Mouse (Mus musculus) ES-CJ7 (cell line): ENCODE measurements around the gene Uhrf1bp1.

Experiments
- DNase-seq: peaks from one replicate; pipeline ENCODE4 v3.0.0; 2011; ENCODE audit warnings: low read depth, low spot score

Gene Uhrf1bp1

DNA sequence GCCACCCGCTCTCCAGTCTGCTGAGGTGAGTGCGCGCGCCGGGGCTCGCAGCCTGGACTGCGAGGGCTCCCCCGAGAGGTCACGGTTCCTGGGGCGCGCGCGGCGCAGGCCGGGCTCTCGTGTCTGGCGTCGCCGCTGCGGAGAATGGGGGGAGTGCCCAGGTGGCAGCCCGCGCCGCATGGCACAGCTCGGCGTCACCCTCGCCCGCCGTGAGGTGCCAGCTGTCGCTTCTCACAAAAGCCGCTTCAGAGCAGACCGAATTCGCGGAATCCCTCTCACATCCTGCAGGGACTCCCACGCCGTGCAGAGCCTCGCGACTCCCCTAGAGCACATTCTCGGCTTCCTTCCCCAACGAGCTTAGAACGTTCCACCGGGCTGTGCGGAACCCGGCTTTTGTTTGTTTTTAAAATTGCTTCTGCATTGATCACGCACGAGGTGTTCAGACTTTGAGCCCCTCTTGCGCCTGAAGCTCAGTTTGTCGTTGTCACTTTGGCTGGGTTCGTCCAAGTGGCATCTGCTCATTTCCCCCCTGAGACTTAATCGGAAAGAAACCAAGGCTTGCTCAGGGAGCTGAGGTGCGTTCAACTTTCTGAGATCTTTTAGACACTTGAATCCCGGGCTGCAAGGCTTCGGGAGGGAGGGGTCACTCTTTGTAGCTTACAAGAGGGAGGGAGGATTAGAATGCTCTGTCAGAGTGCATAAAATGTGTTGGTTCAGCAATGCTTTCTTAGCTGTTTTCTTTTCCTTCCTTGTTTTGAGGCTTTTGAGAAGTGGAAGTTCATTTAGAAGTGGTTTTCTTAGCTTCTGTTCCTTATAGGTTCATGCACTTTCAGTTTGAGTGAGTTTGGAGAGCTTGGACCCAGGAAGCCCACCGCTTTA, 53.6 kb downstream of the Uhrf1bp1 start, which contains the start of gene Taf11:
TSS of gene Taf11 (minus strand) at position 223 of the 879 bp plus-strand sequence.
- peak; percentile 29 for DNase-seq

DNA sequence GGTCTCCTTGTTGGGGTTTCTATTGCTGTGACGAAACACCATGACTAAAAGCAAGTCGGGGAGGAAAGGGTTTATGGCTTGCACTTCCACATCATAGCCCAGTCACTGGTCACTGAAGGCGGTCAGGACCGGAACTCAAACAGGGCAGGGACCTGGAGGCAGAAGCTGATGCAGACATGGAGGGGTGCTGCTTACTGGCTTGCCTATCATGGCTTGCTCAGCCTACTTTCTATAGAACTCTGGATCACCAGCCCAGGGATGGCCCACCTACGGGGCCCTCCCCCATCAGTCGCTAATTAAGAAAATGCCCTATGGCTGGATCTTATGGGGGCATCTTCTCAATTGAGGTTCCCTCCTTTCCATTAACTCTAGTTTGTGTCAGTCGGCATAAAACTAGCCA, 55.1 kb downstream of the Uhrf1bp1 start:
- no peak for DNase-seq

DNA sequence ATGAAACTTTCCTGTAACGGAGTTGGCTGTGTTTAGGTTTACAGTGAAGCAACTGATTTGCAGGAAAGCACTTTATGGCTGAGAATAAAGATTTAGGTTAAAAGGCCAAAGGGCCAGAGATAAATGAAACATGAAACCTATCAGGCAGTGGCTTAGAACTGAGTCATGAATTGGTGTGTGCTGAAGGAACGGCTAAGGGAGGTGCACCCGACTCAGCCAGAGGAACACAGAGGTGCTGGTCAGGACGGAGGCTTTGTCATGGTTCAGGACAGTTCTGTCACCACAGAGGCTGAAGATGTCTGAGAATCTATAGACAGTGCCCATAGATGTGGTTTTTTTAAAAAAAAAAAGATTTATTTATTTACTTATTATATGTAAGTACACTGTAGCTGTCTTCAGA, 58.5 kb downstream of the Uhrf1bp1 start:
- no peak for DNase-seq

DNA sequence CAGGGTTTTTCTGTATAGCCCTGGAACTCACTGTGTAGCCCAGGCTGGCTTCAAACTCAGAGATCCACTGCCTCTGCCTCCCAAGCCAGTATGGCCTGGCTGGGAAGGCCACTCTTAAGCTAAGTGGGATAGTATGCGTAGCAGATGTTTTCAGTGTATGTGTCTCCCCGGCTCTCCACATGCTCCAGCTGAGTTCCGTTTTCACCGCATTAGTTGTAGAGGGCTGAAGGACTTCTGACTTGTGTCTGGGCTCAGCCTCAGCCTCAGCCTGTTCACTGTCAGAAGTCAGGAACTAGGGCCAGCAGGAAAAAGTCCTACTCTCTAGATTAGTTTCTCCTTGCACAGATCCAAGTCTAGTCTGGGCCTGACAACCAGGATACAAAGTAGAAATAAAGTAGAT, 60.1 kb downstream of the Uhrf1bp1 start:
- DNase-seq: no peak

DNA sequence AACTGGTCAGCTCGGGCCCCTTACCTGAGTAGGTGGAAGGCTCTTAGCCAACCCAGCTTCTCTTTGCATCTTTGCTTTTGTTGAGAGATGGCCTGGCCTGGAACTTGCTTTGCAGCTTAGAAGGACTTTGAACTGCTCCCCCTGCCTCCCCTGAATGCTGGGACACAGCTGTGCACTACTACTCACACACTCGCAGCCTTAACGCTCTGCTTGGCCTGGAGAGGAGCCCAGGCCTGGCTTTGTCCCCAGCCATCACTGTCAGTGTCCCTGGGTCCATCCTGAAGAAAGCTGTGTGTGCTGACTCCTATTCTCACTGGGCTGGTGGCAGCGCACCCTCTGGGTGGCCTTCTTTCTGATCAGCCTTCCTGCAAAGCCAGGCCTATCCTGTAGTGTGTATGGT, 64.4 kb downstream of the Uhrf1bp1 start:
- no peak for DNase-seq

DNA sequence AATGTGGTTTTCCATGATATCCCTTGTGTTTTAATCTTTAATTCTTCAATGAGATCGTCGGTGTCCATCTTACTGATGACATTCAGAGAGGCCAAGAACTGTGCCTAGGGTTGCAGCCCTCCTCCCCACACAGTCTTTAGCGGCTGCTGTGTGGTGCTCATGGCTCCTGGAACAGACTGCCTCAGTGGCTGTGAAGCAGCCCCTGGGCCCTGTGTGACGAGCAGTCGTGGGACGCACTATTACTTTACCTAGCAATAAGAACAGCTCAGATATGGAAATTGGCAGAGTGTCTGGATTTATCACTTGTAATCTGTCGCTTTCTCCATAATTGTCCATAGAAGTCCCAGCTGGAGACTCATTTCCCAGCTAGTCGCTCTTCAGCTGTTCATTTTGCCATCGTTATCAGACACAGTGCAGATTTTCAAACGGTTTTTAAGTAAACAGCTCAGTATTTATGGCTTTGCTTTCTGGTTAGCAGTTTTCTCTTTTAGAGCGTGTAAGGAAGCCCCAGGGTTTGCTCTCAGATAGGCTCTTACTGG, 66.0 kb downstream of the Uhrf1bp1 start:
- DNase-seq: no peak

DNA sequence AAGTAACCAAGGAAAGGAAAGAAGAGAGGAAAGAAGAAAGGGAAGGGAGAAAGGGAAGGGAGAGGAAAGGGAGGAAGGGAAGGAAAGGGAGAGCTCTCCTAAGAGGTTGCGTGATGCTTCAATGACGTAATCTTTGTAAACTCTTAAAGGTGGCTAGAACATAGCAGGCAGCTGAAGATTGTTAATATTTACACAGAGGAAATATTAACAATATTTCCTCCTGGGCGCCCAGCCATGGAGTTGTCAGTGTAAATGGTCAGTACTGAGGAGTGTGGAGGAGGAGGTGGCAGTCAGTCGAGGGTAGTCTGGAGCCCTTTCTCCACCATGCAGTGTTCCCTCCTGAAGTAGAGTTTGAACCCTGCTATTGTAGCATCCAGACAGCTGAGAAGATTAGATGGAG, 68.8 kb downstream of the Uhrf1bp1 start:
- DNase-seq: no peak

DNA sequence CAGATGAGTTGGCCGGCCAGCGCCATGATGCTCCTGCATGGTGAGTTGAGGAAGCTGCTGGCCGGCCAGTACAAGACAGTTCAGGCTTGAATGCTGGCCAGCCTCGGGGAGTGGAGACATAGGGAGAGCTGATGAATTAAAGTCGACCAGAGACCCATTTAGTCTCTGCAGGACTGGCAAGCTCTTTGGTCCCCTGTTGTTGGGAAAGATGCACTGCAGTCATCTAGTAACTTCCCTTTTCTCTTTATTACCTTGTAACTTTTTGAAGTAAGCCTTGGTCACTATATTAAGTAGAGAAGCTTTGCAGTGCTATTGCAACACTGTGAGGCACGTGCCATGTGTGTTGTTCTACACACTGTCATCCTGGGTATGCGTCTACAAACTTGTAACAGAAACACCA, 69.3 kb downstream of the Uhrf1bp1 start:
- DNase-seq: no peak

DNA sequence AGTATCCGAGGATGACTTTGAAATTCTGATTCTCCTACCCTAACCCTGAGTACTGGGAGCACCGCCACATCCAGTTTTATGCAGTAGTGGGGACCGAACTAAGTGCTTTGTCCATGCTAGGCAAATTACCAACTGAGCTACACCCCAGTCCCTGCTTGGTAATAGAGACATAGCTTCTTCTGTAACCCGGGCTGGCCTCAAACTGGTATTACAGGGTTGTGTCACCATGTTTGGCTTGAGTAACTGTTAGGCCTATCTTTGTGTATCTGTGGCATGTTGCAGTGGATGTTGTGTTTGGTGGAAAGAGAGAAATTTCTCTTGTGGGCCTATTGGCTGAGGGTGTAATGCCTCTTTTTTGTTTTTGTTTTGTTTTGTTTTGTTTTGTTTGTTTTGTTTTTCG, 74.0 kb downstream of the Uhrf1bp1 start:
- DNase-seq: no peak

DNA sequence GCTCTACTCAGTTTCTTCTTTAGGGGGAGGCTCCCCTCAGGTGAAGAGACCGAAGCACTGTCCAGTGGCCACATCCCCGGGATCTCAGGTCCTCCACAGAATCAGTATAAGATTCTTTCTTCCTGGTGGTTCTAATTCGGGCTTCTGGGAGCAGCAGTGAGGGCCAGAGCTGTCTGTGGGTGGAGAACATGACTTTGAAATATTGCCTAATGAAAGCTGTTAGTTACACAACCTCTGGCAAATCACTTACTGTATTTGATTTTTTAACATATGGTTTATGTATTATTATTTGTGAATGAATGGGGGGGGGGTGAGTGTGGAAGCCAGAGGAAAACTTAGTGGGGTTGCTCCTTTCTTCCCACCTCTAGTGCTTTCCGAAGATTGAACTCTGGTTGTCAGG, 75.6 kb downstream of the Uhrf1bp1 start:
- no peak for DNase-seq

DNA sequence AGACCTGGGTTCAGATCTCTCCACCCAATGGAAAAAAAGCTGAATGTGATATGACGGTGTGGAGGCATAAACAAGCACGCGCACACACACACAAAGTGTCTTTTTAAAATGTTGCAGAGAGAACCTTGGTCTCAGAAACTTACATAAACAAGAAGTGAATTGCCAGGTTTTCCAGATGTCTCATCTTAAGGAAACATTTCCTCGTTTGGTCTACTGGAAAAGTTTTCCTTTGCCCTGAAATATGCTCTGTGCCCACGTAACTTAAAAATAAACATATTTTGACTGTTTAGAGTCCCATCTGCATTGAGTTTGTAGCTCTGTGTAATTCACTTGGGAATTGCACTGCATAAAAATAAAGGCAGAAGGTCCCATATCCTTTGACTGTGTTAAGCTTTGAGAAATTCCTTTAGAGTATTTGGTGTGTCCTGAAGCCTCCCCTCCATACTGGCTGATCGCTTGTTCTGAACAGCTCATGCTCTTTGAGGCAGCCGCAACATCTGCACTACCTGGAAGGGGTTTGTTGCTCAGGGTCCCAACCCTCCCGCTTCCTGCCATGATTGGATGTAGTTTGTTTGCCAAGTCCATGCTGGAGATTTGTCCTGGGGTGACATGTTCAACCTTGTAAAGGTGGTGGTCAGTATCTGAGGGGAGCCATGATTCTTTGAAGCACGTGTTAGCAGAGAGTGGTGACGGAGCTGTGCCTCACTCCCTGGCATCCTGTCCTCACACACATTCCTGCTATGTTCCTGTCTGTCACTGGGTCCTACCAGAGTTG, 78.1 kb downstream of the Uhrf1bp1 start:
- no peak for DNase-seq

DNA sequence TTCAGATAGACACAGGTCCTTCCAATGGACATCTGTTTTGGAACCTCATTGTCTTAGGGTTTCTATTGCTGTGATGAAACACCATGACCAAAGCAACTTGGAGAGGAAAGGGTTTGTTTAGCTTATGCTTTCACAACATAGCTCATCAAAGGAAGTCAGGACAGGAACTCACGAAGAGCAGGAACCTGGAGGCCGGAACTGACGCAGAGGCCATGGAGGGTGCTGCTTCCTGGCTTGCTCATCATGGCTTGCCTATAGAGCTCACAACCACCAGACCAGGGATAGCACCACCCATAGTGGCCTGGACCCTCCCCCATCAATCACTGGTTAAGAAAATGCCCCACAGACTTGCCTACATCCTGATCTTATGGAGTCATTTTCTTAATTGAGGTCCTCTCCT, 78.8 kb downstream of the Uhrf1bp1 start:
- no peak for DNase-seq

DNA sequence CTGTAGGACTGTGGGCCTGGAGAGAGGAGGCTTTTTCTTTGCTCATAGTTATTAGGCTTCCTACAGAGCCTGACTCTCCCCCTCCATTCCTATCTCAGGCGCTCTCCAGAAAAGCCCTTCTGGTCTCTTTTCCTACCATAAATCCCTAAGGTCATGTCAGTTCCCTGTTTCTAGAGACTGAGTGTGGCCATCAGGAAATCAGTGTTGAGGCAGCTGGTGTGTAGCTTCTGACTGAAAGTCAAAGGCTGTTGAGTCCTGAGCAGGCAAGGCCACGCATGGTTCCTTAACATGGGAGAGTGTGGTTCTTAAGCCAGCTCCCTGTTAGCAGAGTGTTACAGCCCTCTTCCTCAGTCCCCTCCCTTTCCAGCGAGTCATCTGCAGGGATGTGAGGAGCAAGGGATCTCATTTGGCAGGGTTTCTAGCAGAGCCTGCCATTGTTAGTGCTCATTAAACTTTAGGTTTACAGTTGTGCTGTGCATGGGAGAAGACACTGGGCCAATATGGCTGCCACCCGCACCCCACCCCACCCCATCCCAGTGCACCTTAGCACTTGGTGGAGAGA, 80.9 kb downstream of the Uhrf1bp1 start:
- no peak for DNase-seq

DNA sequence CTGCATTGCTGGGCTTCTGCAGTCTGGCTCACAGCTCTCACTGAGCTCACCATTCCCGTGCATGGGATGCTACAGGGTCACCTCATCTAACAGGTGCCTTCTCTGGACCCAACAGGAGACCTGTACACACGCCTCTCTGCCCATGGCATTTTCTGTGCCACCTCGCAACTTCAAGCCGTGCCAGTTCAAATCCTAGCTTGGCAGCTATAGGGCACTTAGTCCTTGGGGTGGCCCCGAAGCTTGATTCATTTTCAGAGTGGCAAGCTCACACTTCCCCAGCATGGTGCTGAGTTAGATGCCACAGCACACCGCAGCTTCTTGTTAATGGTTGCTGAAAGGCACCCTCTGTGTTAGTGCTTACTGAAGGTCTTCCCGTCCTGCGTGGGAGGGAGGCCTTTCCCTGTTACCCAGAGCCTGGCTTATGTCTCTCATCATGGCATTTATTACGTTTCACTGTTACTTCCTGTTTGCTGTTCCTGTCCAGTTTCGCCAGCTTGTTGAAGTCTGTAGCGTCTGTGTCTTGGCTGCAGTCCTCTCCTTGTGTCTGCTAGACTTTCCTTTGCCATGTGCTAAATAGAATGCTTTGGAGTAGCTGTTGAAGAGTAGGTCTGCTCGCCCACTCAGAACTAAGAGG, 82.0 kb downstream of the Uhrf1bp1 start:
- DNase-seq: no peak

DNA sequence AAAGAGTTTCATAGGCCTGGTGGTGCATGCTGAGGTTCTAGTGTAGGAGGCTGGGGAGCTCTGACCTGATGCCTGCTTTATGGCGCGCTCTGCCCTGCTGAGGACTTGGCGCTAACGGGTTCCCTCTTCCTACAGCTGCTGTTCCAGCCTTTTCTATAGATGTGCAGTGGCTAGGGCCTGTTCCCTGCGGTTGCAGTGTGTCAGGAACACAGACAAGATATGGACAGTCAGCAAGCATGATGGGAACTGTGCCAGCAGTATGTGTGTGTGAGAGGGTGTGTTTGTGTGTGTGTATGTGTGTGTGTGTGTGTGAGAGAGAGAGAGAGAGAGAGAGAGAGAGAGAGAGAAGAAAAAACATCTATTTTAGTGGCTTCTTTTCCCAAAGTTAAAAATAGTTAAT, 82.8 kb downstream of the Uhrf1bp1 start:
- no peak for DNase-seq

DNA sequence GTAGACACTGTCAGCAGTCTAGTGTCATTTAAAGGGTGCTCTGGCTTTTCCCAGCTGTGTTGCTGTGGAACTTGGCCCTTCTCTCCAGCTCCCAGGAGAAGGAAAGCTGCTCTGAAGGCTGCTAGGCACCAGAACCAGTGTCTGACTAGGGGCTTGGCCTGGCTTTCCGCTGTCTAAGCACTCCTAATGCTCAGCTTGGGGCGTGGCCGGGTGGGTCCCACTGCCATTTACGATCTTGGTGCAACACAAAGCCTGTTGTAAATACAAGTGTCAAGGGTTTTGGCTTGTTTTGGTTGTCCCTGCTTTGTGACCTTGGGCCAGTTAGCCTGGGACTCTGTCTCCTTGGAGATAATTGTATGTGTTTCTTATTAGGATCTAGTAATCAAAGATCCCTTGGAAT, 84.1 kb downstream of the Uhrf1bp1 start:
- peak; percentile 83 for DNase-seq

DNA sequence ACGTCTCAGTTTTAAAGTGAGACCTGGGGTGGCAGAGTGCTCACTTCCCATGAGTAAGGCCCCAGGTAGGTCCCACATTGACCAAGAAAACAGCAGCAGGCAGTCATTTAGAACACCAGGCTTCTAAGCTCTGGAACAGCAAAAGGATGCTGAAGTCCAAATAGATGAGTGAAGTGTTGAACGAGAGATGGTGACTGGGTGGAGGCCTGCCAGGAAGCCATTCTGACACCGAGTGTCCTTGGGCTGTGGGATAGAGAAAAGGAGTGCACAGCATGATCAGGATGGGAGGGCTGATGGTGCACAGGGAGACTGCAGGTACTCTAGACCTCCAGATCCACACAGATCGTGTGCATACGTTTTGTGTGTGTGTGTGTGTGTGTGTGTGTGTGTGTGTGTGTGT, 84.9 kb downstream of the Uhrf1bp1 start:
- DNase-seq: peak; percentile 23

DNA sequence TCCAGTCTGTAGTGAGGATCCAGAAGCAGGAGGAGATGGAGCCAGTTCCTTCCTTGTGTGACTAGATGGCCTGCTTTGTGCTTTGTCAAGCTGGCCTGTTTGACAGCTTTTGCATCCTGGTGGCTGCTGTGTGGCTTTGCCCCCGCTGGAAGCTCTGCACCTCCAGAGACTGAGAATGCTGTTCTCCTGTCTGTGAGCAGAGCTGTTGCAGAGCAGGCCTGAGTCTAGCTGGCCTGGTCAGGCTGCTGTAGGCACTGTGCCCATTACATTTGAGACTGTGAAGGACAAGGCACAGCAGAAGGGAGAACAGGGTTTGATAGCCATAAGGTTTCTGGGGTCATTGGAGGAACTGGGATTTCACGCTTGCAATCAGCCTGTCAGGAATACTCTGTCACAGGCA, 85.5 kb downstream of the Uhrf1bp1 start:
- DNase-seq: no peak

DNA sequence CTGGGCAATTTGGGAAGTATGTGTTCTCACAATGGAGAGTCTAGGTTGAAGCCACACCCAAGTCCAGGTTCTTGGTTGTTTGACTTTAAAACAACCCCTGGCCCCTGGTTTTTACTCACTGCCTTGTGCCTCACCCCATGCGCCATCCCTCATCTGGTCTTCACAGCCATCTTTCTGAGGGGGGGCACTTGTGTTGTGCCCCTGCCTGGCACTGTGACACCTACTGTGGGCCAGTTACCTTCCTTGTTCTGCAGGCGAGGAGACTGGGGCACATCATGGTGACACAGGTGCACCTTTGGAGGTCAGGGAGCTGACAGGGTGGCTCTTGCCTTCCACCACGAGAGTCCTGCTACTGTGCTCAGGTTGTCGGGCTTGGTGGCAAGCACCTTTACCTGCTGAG, 85.9 kb downstream of the Uhrf1bp1 start:
- DNase-seq: peak; percentile 29

DNA sequence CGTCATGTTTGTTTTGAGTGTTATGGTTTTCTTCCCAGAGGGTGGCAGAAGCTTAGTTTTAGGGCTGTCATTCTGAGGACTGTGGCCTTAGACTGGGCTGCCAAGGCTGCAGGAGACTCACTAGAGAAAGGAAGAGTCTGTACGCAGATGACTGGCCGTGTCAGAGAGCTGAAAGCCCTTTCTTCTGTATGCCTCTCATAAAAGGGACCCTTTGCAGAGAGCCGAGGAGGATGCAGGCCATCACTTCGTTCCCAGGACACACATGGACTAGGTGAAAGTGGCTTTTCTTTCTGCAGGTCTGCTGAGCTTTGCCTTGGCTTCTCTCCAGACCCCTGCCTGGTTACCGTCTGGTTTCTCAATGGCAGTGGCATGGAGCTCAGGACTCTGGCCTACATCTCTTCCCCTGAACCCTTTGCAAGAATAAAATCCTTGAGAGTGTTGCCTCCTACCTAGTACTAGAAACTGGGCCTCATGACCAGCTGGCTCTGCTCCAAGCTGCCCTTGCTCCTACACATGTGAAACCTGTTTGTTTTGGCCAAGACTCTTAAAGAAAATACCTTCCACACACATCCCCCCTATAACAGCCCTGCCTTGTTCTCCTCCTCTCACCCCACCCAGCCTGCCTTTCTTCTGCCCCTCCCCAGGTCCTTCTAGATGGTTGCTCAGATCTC, 89.4 kb downstream of the Uhrf1bp1 start:
- DNase-seq: no peak

DNA sequence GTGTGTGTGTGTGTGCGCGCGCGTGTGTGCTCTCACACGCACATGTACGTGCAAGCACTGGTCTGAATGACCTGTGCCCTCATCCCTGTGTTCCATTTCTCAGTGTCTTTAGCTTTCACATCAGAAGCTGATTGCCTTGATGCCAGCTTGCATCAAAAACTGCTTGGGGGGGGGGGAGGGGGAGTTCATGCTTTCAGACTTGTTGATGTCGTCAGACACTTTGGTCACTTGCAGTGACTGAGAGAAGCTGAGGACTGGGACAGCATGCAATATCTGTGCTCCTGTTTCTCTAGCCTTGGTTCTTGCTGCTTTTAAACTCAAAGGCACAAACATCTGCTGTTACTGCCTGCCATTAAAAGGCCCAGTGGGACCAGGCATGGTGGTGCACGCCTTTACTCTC, 90.1 kb downstream of the Uhrf1bp1 start:
- DNase-seq: no peak
